Mouse (Mus musculus) olfactory bulb, adult 2 months (tissue): ENCODE data around the gene Gm12248.

ENCODE experiments used
- CTCF ChIP-seq: fragments of 200-500 bp; IDR thresholded peaks from 2 replicates; pipeline ENCODE4 v1.5.1; 2012; ENCODE audit warnings: low read depth, mild to moderate bottlenecking, low read length, moderate library complexity; ENCODE audit not compliant: insufficient read depth
- POLR2A ChIP-seq: fragments of 200-500 bp; IDR thresholded peaks from 2 replicates; pipeline ENCODE4 v1.6.1; 2012; ENCODE audit warnings: mild to moderate bottlenecking, low read depth, low read length, moderate library complexity; ENCODE audit not compliant: insufficient read depth

GRCm38 (mm10) chr11:58120655-58121054, 27.7 kb upstream of the Gm12248 start:
- TF ChIP-seq CTCF (no peak), POLR2A (no peak)
